Mouse (Mus musculus) testis, adult 2 months (tissue): ENCODE results near the gene Ptrhd1.

ENCODE experiments used
- CTCF ChIP-seq: fragments of 200-500 bp; IDR thresholded peaks from 2 replicates; pipeline ENCODE4 v1.5.1; 2012; ENCODE audit warnings: low read depth, mild to moderate bottlenecking, inconsistent platforms, low read length, moderate library complexity; ENCODE audit not compliant: control insufficient read depth, insufficient read depth, insufficient replicate concordance
- POLR2A ChIP-seq: fragments of 200-500 bp; IDR thresholded peaks from 2 replicates; pipeline ENCODE4 v1.6.1; 2012; ENCODE audit warnings: low read depth, mild to moderate bottlenecking, inconsistent platforms, low read length, moderate library complexity; ENCODE audit not compliant: control insufficient read depth

- TF ChIP-seq POLR2A, result no peak
- no peak for TF ChIP-seq CTCF
These were observed 1.1 kb upstream of the Ptrhd1 start for GRCm38 (mm10) chr12:4232777-4233176.
